Mouse (Mus musculus) stomach, postnatal 0 days (tissue): Measurements from ENCODE around the gene Klf3.

Experiments
- CTCF ChIP-seq: IDR thresholded peaks from 2 replicates; pipeline ENCODE4 v1.5.1; 2016; ENCODE audit warnings: antibody characterized with exemption, low read depth, mild to moderate bottlenecking, moderate library complexity
- EP300 ChIP-seq: optimal IDR thresholded peaks from 2 replicates; pipeline ENCODE3; 2016; ENCODE audit warnings: antibody characterized with exemption

GRCm38 (mm10) chr5:64805131-64805872, 2.1 kb downstream of the Klf3 start:
- TF ChIP-seq CTCF (no peak), EP300 (no peak)
